Mouse (Mus musculus) midbrain, embryonic 11.5 days (tissue): Measurements from ENCODE around the gene Atp10a. TPM values are rescaled to one million over a fixed set of nuclear protein-coding genes. Genes with fewer than 3 reads are reported as not detected.

ENCODE experiments used
- ATAC-seq: fragments of 200-750 bp; cut with Nextera tagmentation; 2 replicates; pipeline ENCODE4 v1.8.0; 2017; ENCODE audit warnings: moderate TSS enrichment, moderate library complexity; ENCODE audit not compliant: low FRiP score
- DNase-seq: peaks from one replicate; pipeline ENCODE4 v3.0.0; 2015; ENCODE audit warnings: low spot score; ENCODE audit errors: missing footprints
- H3K27ac ChIP-seq: fragments of 300-500 bp; sonication (generic); 2 replicates; pipeline ENCODE4 v1.5.1; 2014; ENCODE audit warnings: low read depth, low read length
- H3K27me3 ChIP-seq: fragments of 300-500 bp; sonication (generic); 2 replicates; pipeline ENCODE4 v1.6.1; 2014; ENCODE audit warnings: mild to moderate bottlenecking, low read length, moderate library complexity, mixed read lengths; ENCODE audit not compliant: control insufficient read depth, insufficient read depth
- H3K36me3 ChIP-seq: fragments of 300-500 bp; sonication (generic); 2 replicates; pipeline ENCODE4 v1.6.1; 2014; ENCODE audit warnings: mild to moderate bottlenecking, low read length, moderate library complexity, mixed read lengths; ENCODE audit not compliant: control insufficient read depth, insufficient read depth
- H3K4me1 ChIP-seq: fragments of 300-500 bp; sonication (generic); 2 replicates; pipeline ENCODE4 v1.6.1; 2014; ENCODE audit warnings: low read length; ENCODE audit not compliant: control insufficient read depth, insufficient read depth
- H3K4me2 ChIP-seq: fragments of 300-500 bp; sonication (generic); 2 replicates; pipeline ENCODE4 v1.6.1; 2014; ENCODE audit warnings: mild to moderate bottlenecking, moderate library complexity
- H3K4me3 ChIP-seq: fragments of 300-500 bp; sonication (generic); 2 replicates; pipeline ENCODE4 v1.5.1; 2014; ENCODE audit warnings: low read depth, low read length
- H3K9ac ChIP-seq: fragments of 300-500 bp; sonication (generic); 2 replicates; pipeline ENCODE4 v1.6.1; 2014; ENCODE audit warnings: low read length
- H3K9me3 ChIP-seq: fragments of 300-500 bp; sonication (generic); 2 replicates; pipeline ENCODE4 v1.6.1; 2016; ENCODE audit warnings: low read length; ENCODE audit not compliant: control insufficient read depth
- WGBS: fragments of 180-500 bp; shearing (Covaris S2); extraction: QIAGEN DNeasy Blood & Tissue Kit; methylation state at CpG from one replicate; pipeline ENCODE4 v1.1.7; 2014; 5-methylcytosine and 5-hydroxymethylcytosine counted together
- polyA plus RNA-seq: library from polyadenylated mRNA; unstranded; fragments of >200 nt; fragmentation: Nextera tagmentation; extraction: Ambion mirVana; gene quantifications from 2 replicates; pipeline ENCODE4 v1.2.1, GENCODE M21; 2014

Atp10a gene
- polyA plus RNA-seq, 1 experiment from 2014 or later: 1.7 TPM

DNA sequence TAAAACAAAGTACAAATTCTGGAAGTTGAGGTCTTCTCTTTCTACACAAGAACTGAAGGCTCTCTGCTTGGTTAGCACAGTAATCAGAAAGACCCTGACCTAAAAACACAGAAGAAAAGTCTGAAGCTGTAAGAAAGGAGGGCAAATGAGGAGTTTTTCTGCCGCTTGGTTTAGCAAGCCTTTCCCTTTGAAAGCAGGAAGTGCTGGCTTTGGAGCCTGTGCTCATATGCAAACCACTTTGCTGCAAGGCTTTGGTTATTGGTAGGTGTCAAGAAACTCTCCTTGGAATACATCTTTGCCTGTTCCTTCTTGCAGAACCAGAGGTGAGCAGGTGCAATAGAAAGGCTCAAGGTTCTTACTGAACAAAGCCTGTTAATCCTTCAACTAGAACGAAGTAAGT lies 41.1 kb downstream of the Atp10a start:
- no peak overlapping the region for H3K4me2 ChIP-seq
- 68% methylated on average over 2 of the region's 2 CpGs for WGBS
- DNase-seq: no peak
- no peak overlapping the region for H3K9ac ChIP-seq
- H3K27ac ChIP-seq: no peak overlapping the region
- H3K4me3 ChIP-seq: no peak overlapping the region
- no peaks in the 10 kb centered on the region for H3K27me3 ChIP-seq
- no peaks in the 10 kb centered on the region for H3K9me3 ChIP-seq
- ATAC-seq: no peak
- no peaks in the 10 kb centered on the region for H3K36me3 ChIP-seq
- H3K4me1 ChIP-seq: no peaks in the 10 kb centered on the region

- 91% methylated on average over 7 of the region's 7 CpGs for WGBS
- no peak for DNase-seq
- no peak for ATAC-seq
Measured at GRCm38 (mm10) chr7:58698738-58699442, 42.9 kb downstream of the Atp10a start.

DNA sequence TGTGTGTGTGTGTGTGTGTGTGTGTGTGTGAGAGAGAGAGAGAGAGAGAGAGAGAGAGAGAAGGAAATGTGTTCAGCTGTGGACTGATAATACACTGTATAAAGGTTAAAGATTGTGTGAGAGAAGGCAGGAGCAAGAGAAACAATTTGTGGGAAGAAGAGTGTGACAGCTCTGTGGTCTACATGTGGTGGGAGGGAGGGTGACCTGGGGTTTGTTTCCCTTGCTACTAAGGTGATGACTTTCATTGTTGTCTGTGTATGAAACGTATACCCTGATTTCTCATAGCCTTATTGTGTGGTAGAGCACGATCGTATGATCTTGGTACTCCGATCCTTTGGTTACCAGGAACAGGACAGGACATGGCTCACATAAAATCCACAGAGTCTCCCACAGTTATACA lies 45.3 kb downstream of the Atp10a start:
- H3K4me3 ChIP-seq: no peak overlapping the region
- H3K27ac ChIP-seq: no peak overlapping the region
- no peak overlapping the region for H3K4me2 ChIP-seq
- H3K4me1 ChIP-seq: no peaks in the 10 kb centered on the region
- H3K9ac ChIP-seq: no peak overlapping the region
- no peaks in the 10 kb centered on the region for H3K36me3 ChIP-seq
- DNase-seq (no peak), ATAC-seq (no peak)
- no peaks in the 10 kb centered on the region for H3K27me3 ChIP-seq
- no peaks in the 10 kb centered on the region for H3K9me3 ChIP-seq
- 95% methylated on average over 4 of the region's 4 CpGs for WGBS

More at GRCm38 (mm10) chr7:58698738-58699442, 42.9 kb downstream of the Atp10a start:
- Histone ChIP-seq H3K9ac (no peak overlapping the region), H3K4me1 (no peaks in the 10 kb centered on the region), H3K36me3 (no peaks in the 10 kb centered on the region), H3K27ac (no peak overlapping the region), H3K4me3 (no peak overlapping the region), H3K9me3 (no peaks in the 10 kb centered on the region), H3K4me2 (no peak overlapping the region), H3K27me3 (no peaks in the 10 kb centered on the region)

DNA sequence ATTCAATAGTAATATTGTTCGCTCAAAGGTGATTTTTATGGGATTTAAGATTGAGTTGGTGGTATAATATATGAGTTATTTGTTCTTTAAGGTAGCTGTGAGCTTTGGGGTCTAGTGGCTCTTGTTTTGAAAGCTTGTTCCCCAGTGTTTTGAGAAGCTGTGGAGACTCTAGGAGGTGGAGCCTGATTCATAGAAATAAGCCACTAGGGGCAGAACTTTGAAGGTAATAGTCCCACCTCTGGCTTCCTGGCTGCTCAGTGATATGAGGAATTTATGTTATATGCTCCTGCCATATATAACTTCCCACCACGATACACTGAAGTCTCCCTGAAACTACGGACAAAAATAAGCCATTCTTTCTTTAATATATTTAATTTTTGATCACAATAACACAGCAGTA lies 49.2 kb downstream of the Atp10a start:
- H3K36me3 ChIP-seq: no peaks in the 10 kb centered on the region
- ATAC-seq (no peak), DNase-seq (no peak)
- H3K9me3 ChIP-seq: no peaks in the 10 kb centered on the region
- H3K4me1 ChIP-seq: no peaks in the 10 kb centered on the region
- H3K4me3 ChIP-seq: no peak overlapping the region
- H3K27me3 ChIP-seq: no peaks in the 10 kb centered on the region
- no peak overlapping the region for H3K9ac ChIP-seq
- H3K4me2 ChIP-seq: no peak overlapping the region
- 93% methylated on average over 3 of the region's 3 CpGs for WGBS
- no peak overlapping the region for H3K27ac ChIP-seq

GRCm38 (mm10) chr7:58709306-58709705 lies 53.3 kb downstream of the Atp10a start:
- Histone ChIP-seq H3K9me3 (no peaks in the 10 kb centered on the region), H3K9ac (no peak overlapping the region), H3K36me3 (no peaks in the 10 kb centered on the region), H3K4me3 (no peak overlapping the region), H3K27ac (no peak overlapping the region), H3K4me2 (no peak overlapping the region), H3K27me3 (no peaks in the 10 kb centered on the region), H3K4me1 (no peaks in the 10 kb centered on the region)
- WGBS: 86% methylated on average over 3 of the region's 3 CpGs
- DNase-seq: no peak
- ATAC-seq: no peak

GRCm38 (mm10) chr7:58710312-58710711 lies 54.3 kb downstream of the Atp10a start:
- 92% methylated on average over 1 of the region's 1 CpGs for WGBS
- H3K9ac ChIP-seq: no peak overlapping the region
- ATAC-seq (no peak), DNase-seq (no peak)
- H3K27me3 ChIP-seq: no peaks in the 10 kb centered on the region
- no peaks in the 10 kb centered on the region for H3K4me1 ChIP-seq
- no peaks in the 10 kb centered on the region for H3K36me3 ChIP-seq
- H3K4me2 ChIP-seq: no peak overlapping the region
- no peak overlapping the region for H3K4me3 ChIP-seq
- H3K9me3 ChIP-seq: no peaks in the 10 kb centered on the region
- H3K27ac ChIP-seq: no peak overlapping the region

DNA sequence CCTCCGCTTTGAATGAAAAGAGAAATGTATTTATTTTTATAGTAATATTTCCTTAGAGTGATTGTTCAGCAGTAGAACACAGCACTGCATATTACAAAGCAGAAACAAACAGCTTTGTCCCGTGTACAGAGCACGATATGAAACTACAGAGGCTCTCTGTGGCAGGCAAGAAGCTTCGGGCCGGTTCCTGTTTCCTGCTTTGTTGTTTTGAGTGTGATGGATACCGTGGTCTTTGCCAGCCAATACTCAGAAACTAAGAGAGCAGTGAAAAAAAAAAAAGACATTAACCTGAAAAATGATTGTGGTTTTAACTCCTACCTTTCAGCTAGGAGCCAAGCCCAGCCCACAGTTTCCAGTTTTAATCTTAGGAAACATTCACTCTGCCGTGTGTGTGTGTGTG lies 55.8 kb downstream of the Atp10a start:
- Histone ChIP-seq H3K9ac (no peak overlapping the region), H3K36me3 (no peaks in the 10 kb centered on the region), H3K4me1 (no peaks in the 10 kb centered on the region), H3K4me3 (no peak overlapping the region), H3K27me3 (no peaks in the 10 kb centered on the region), H3K4me2 (no peak overlapping the region), H3K27ac (no peak overlapping the region), H3K9me3 (no peaks in the 10 kb centered on the region)
- DNase-seq (peak; percentile 72), ATAC-seq (no peak)
- 93% methylated on average over 7 of the region's 7 CpGs for WGBS

DNA sequence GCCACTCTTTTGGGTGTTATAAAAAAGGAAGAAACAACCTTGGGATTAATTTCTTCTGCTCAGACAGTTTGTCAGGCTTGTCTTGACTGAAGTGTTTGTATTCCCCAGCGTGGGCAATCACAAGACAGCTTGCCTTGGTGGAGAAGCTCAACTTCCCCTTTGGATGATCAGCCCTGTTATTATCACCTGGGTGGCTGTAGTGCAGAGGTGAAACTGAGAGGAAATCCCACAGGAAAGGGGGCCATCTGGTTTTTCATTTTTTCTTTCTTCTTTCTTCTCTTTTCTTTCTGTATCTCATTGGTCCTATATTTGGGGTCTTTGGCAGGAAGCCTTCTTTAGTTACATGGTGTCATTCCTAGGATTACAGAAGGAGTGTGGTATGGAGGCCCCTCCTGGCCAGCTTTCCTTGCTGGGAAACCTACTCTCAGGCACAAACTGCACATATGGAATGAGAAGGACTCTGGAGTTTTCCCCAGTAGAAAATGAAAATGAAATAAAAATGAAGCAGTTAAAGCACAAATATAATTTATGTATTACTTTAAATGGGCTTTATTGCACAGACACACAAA lies 59.7 kb downstream of the Atp10a start:
- no peak overlapping the region for H3K9ac ChIP-seq
- H3K4me3 ChIP-seq: no peak overlapping the region
- WGBS: 79% methylated on average over 1 of the region's 1 CpGs
- H3K27me3 ChIP-seq: no peaks in the 10 kb centered on the region
- H3K4me2 ChIP-seq: no peak overlapping the region
- no peaks in the 10 kb centered on the region for H3K36me3 ChIP-seq
- H3K9me3 ChIP-seq: no peaks in the 10 kb centered on the region
- ATAC-seq: no peak
- DNase-seq: peak; percentile 65
- H3K4me1 ChIP-seq: no peaks in the 10 kb centered on the region
- H3K27ac ChIP-seq: no peak overlapping the region

DNA sequence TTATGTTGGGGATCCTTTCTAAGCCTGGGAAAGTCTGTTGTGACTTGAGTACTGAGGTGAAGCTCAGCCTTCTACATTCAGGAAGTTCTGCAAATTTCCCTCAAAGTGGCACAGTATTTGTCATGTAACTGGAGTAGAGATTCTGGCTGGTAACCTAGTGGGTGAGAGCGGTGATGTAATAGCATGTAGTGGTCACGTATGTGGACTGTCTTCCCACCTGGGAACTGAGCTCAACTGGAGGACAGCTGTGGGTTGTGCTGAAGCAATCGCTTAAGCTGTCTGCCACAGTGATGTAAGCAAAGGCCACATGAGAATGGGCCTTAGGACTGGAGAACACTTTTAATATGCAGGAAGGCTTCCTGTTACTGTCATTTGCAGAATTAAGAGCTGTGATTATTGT lies 60.7 kb downstream of the Atp10a start:
- no peak overlapping the region for H3K27ac ChIP-seq
- H3K9me3 ChIP-seq: no peaks in the 10 kb centered on the region
- WGBS: 95% methylated on average over 3 of the region's 3 CpGs
- DNase-seq (no peak), ATAC-seq (no peak)
- no peak overlapping the region for H3K4me2 ChIP-seq
- no peaks in the 10 kb centered on the region for H3K27me3 ChIP-seq
- no peaks in the 10 kb centered on the region for H3K36me3 ChIP-seq
- no peaks in the 10 kb centered on the region for H3K4me1 ChIP-seq
- H3K9ac ChIP-seq: no peak overlapping the region
- H3K4me3 ChIP-seq: no peak overlapping the region
